Mouse (Mus musculus): ENCODE data around the gene Pibf1.

Gene Pibf1

DNA sequence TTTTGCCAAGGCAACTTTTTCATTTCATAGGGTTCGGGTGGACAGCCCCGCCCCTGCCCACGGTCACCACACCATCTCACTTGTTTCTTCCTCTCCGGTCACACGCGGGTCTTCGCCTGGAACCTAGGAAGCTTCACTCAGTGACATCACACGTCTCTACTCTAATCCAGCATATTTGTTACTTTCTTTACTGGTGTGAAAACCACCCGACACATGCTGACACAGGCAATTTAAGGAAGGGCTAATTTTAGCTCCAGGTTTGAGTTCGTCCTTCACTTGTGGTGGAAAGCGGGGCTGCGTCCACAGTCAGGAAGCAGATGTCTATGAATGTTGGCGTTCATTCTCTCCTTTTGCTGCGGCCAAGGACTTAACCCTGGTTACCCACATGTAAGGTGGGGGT is 166.6 kb downstream of the Pibf1 start:
- no peak for DNase-seq (ENCODE audit: extremely low spot score, low spot score)

DNA sequence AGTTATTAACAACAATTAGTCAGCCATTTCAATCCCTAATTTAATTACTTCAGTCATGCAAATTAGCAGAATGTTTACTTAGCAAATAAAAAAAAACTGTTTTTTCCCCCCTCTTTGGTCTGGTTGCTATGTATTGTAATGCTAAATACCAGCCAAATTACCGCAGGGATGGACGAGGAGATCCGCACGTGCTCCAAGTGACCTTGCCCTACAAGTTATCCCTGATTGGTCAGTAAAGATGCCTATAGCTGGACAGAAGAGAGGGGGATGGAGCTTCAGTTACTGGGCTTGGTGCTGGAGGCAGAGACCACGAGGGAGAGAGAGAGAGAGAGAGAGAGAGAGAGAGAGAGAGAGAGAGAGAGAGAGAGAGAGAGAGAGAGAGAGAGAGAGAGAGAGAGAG is 167.5 kb downstream of the Pibf1 start:
- no peak for DNase-seq (ENCODE audit: extremely low spot score, low spot score)

DNA sequence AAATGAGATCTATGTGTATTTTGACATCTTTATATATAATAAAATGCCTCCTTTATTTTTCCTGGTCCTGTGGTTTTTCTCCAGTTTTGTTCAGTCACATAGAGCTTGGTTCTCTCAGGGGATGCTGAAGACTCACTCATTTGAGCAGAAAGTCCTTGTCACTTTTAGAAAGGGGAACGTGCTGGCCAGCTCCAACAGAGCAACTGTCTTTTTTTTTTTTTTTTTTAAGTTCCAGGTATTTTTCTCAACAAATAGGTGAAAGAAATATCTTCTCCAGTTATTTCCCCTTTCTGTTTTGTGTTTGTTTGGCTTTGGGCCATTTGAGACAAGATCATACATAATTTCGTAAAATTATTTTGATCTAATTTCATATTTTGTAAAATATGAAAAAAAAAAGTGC is 174.8 kb downstream of the Pibf1 start:
- no peak for DNase-seq (ENCODE audit: extremely low spot score, low spot score)

DNA sequence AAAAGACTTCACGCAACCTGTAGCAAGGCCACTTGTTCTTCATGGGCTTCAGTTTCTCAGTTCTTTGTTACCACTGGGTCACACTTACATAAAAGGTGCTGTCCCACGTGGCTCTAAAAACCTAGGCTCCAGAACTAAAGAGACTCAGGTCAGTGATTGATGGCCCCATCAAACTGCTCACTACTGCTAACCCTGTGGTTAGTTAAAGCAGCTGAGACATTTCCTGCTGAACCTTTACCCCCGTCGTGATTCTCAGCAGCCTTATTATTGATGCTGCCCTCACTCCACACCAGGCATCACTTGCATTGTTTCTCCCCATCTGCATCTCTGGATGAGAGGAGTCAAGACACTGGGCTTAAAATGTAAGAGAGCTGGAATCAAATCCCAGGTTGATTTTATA is 176.6 kb downstream of the Pibf1 start:
- DNase-seq (ENCODE audit: extremely low spot score, low spot score) = no peak

DNA sequence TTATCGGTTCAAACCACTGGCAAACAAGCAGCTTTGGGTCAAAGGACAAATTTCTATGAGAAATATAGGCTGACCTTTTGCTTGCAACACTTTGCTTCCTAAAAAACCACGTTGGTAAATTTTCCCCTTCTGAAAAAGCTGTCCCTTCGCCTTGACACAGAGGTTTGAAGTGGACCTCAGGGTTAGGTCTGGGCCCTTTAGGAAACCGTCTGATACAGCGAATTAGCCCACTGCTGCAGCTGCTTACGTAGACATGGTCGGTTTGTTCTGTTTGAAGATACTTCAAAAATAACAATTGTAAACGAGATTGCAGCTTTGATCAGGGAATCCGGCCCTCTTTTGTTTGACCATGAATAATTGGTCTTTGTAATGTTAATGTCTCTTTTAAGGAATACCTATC is 179.1 kb downstream of the Pibf1 start:
- no peak for DNase-seq (ENCODE audit: extremely low spot score, low spot score)

DNA sequence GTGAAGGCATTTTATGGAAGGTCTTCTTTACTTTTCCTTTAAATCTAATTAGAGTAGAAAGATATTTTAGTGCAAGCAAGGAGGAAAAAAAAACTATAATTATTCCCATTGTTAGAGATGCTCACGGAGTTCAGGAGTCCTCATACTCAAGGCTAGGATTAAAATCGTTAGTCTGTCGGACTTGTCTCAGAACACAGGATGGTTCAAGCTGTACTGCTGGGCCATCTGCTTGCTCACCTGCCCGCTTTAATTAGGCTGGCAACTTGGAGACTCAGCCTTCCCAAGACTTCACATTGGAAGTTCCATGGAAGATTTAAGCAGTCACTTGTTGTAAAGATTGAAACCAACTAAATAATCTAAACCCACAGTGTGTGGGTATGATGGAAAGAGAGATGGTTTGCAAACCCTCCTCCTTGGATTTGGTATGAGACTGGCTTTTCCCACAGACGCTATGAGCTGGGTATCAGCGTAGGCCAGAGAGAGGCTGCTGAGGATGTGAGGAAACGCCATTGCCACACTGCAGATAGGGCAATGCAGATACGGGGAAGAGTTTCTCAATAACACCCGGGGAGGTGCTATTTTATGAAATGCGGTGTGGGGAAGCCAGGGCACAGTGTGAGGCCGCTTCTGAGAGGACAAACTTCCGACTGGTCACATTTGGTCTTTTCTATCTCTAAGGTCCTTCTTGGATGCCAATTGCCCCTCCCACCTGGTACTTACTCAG is 179.7 kb downstream of the Pibf1 start:
- DNase-seq (ENCODE audit: extremely low spot score, low spot score) = no peak

DNA sequence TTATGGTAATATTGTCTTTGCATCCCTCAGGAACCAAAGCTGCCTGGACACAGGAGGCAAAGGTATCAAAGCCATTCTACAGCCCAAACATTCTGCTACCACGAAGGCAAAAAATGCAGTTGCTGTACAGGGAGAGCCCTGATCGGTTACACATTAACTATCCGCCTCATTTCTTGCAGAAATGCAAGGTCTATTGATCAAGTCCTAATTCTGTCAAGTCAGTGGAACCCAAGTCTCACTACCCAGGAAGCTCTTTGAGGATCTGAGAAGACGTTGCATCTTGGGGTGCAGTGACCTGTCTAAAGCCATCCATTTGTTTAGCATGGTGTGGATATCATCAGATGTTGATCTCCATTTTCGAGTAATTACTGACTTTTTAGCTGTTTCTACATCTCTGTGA is 181.2 kb downstream of the Pibf1 start:
- DNase-seq (ENCODE audit: extremely low spot score, low spot score) = no peak

DNA sequence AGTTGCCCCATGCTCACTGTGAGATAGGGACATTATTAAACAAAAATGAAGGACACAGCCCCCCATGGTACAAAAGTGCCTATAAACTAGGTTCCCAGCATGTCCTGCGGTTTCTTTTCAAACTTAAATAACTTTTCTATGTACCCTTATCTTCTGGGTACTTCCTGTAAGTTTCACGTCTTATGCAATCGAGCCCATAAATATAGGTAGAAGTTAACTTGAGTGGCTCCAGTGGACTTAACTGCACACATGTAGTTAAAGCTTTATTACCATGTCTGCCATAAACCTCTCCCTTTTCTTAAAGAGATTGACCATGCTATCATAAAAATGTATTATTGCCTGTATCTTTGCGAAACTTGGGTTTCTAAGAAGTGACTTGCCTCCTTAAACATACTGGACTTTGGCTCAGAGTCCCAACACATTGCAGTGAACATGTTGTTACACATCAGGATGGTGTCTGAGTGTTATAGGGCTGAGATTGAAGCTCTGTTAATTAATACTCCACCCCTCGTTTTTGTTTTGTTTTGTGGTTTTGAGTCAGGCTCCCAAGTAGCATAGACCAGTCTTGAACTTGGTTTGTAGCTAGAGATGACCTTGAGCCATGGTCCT is 181.7 kb downstream of the Pibf1 start:
- no peak for DNase-seq (ENCODE audit: extremely low spot score, low spot score)

DNA sequence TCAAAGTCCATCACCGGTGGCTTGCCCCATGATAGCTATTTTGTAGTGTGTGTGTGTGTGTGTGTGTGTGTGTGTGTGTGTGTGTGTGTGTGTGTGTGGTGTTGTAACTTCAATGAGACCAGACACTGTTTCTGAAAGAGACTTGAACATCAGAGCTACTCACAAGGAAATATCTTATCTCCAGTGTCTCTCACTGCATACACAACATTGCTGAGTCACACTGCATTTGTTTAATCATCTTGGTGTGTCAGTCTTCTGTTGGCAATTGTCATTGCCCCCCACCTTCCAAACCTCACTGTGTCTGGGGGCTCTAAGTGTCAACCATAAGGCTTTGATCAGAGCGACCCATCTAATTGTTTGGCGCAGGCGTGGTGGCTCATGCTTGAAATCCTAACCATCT is 186.3 kb downstream of the Pibf1 start:
- no peak for DNase-seq (ENCODE audit: extremely low spot score, low spot score)

DNA sequence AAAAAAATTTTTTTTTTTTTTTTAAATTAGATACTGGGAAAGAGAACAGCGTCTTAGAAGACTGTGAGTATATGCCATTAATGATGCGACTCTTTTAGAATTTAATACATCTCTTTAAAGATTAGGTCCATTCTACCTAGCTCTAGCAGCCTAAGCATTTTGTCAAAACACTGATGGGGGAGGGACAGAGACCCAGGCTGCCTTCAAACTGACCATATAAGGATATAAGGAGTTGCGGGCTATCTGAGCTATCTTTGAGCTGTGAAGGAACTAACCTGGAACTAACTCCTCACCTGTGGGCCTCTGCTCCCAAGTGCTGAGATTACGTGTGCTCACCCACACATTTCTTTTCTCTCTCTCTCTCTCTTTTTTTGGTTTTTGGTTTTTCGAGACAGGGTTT is 193.0 kb downstream of the Pibf1 start:
- no peak for DNase-seq (ENCODE audit: extremely low spot score, low spot score)

DNA sequence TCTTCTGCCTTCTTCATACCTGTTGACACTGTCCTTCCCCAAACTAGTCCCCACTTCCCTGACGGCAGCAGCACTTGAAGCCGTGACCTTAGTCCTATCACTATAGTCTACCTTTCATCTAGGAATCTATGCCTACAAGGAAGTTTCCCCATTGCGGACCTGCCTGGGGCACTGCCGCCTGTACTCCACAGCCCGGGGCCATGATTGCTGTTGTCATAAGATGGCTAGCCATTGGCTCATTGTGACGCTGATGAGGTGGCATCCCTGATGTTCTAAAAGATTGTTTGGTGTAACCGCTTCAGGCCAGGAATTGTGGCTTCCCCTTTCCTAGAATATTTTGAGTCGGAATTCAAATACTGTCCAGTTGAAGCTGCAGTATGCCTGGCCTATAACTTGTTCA is 195.2 kb downstream of the Pibf1 start:
- DNase-seq (ENCODE audit: extremely low spot score, low spot score) = no peak

DNA sequence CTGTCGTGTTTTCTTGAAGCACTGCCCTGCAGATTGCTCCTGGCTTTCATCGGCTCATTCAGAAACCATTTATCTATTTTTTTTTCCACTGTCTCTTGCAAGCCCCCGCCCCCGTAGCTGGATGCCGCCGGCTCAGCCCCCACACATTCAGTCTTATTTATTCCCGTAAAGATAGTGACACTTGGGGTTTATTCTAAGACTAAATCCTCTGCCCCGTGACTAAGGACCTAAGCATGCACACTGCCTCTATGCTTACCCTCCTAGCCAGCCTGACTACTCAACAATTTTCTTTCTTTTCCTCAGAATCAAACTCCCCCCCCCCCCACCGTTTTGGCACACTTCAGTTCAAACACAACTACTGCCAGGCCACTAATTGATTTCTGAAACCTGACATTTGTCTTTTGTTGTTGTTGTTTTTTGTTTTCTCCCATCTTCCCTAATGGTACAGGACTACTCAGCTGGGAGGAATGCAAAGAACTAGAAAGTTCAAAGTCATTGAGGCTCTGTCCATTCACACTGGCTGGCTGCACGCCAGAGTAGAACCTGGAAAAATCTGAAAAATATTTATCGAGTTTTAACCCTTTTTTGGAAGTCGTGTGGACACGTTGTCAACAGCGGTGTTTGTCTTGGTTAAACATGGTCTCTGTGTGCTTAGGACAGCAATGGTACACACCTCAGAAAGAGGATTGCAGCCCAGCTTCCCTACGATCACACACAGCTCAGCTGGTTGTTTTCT is 196.6 kb downstream of the Pibf1 start:
- DNase-seq (ENCODE audit: extremely low spot score, low spot score) = no peak

DNA sequence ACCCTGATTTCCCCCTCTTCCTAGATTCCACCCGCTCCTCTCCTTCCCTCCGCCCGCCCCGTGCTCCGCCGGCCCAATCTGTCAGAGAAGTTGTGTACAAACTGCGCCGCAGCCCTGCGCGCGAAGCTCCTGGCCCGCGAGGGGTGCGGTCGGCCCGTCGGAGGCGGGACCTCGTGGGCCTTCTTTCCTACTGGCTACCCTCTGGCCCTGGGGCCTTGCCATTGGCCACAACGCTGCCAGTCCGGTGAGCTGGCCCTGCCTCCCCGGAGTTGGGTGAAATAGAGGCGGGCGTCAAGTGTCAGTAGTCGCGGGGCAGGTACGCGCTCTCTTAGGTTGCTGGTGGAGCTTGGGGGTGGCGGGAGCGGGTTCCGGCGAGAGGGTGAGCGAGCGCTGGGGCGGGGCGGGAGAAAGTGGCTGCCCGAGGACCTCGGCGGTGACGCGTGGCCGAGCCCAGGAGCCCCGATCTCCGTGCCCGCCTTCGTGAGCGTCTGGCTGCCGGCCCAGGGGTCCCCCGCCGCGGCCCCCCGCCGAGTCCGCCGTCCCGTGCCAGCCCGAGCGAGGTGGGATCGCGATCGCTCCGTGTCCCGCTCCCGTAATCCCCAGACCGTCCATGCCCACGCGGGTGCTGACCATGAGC is 199.3 kb downstream of the Pibf1 start, which contains the start of gene Klf5:
Gene Klf5 (plus strand): TSS at position 307 of the 637 bp plus-strand sequence.
- peak; percentile 87 for DNase-seq (ENCODE audit: extremely low spot score, low spot score)

DNA sequence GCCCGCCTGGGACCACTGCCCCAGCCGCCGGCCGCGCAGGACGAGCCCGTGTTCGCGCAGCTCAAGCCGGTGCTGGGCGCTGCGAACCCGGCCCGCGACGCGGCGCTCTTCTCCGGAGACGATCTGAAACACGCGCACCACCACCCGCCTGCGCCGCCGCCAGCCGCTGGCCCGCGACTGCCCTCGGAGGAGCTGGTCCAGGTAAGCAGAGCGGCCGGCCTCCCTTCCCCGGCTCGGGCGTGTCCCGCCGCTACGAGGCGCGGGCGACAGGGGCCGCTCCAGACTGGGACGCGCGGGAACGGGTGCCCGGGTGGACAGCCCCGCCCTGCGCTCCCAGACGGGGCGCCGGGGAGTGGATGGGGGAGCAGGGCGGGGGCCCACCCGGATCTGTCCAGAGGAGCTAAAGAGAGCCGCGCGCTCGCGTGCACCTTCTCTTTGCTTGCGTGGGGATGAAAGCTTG is 199.8 kb downstream of the Pibf1 start:
- DNase-seq (ENCODE audit: extremely low spot score, low spot score) = peak; percentile 75

DNA sequence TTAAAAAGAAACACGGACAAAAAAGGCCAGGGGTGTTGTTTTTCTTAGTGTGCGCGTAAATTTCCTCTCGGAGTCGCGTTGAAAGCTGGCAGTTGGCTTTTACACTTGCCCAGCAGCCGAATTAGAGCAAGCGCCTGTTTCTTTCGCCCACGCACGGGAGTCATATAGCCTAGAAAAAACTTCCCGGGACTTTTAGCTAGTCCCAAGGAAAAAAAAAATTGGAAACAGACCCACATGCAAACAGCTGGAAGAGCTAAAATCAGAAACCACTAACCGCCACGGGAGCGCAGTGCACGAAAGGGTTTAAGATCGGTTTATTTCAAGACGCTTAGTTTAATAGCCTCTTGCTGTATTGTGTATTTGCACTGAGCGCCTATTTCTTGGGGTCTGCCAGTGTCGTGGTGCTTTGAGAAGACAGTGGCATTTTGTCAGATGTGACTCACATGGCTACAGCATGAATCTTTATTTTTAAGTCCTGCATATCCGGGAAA is 200.5 kb downstream of the Pibf1 start:
- DNase-seq (ENCODE audit: extremely low spot score, low spot score) = peak; percentile 25

DNA sequence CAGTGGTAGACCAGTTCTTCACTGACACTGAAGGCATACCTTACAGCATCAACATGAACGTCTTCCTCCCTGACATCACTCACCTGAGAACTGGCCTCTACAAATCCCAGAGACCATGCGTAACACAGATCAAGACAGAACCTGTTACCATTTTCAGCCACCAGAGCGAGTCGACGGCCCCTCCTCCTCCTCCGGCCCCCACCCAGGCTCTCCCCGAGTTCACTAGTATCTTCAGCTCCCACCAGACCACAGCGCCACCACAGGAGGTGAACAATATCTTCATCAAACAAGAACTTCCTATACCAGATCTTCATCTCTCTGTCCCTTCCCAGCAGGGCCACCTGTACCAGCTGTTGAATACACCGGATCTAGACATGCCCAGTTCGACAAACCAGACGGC is 202.2 kb downstream of the Pibf1 start:
- DNase-seq (ENCODE audit: extremely low spot score, low spot score) = no peak

Measured in neural tube, embryonic 10.5 days (tissue).